Mouse (Mus musculus): ENCODE measurements around the gene Cmtm5.
A peak's percentile ranks its signal among the peaks of the same experiment; 100 is the strongest.
"Not testable (repeated sequence)": the region's sequence is repeated elsewhere in the genome, so short reads cannot be mapped to it uniquely, and the experiment has no call there.

The Cmtm5 gene

DNA sequence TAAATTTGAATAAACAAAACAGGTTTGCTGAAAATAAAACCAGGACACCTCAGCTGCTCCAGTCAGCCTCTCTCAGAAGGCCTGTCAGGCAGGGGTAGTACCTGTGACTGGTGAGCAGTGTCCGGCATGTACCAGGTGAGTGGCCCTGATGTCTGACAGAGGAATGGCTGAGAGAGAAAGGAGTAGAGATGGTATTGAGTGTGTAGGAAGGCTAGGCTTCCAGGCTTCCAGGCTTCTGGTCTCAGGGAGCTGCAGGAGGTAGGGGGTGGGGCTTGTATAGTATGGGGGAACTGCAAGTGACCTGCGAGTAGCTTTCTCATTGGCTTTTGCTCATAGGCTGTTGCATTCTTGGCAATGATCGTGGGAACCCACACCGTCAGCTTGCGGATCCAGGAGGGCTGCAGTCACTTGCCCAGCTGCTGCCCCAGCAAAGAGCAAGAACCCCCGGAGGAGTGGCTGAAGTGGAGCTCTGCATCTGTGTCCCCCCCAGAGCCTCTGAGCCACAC, 3.4 kb upstream of the Cmtm5 start, which contains the start of gene Il25:
Gene Il25 (plus strand): TSS at position 51 of the 506 bp plus-strand sequence.
- DNase-seq (ENCODE audit: low spot score): no peak

DNA sequence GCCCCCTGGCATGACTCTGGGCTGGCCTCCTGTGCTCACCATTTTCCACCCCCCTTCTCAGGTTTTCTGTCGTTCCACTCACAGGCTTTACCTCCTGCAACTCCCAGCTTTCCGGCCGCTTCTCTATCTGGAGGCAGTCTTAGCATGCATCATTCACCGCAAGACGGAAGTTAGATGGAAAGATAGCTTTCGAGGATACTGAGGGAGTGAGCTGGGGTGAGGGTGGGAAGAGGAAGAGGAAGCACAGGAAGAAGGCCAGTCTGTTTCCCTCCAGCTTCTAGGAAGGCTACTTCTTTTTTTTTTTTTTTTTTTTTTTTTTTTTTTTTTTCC, 735 bp downstream of the Cmtm5 start:
- no peak for DNase-seq (ENCODE audit: low spot score)

DNA sequence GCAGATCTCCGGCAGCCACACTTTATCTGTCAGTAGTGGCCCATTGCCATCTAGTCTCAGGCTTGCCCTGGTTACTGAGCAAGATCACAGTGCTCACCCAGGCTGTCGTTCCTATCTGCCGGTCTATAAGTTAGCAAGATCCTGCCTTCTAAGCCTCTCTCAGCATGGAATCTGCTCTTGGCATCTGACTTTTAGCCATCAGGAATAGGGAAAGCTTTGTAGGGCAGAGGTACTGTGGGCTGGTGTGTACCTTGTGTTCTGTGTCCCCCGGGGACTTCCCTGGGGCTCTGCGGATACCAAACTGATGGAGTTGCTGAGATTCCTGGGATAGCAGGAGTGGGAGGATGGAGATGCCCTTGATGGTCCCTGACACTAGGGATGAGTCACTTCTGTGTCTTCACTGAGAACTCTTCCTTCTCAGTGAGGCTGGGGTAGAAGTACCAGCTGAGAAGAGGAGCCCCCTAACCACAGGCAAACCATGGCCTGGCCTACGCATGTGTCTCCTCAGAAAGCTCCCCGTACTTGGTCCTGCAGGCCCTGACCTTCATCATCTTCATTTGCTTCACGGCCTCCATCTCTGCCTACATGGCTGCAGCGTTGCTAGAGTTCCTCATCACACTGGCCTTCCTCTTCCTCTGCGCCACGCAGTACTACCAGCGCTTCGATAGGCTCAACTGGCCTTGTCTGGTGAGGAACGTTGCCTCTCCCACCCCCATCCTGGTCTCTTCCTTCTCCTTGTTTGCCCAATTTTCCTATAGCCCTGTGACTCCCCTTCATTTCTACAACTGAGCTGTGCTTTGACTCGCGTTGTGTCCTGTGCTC, 1.5 kb downstream of the Cmtm5 start:
- DNase-seq (ENCODE audit: low spot score): no peak

DNA sequence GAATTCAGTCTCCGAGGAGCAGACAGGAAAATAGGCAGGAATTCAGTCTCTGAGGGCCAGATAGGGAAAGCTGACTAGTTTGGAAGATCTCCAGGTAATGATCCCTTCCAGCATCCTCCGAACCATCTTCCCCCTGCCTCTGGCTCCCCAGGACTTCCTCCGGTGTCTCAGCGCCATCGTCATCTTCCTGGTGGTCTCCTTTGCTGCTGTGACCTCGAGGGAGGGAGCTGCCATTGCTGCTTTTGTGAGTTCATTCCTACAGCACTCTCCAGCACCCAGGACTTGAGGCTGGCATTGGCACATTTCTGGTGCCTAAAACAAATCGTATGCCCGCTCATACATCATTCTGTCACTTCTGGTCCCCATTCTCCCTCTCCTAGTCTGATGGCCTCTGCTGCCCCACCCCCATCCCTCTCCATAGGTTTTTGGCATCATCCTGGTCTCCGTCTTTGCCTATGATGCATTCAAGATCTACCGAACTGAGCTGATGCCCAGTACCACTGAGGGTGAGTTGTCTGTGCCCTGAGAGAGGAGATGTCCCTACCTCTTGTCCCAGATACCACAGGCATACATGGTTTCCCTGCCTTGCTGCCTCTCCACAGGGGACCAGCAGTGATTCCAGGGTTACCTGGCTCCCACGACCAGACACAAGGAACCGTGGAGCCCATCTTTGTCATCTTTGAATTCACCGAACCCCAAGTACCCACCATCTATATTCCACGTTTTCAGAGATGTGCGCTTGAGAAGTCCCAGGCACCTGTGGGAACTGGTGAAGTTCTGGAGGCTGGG, 2.6 kb downstream of the Cmtm5 start:
- DNase-seq (ENCODE audit: low spot score): no peak

DNA sequence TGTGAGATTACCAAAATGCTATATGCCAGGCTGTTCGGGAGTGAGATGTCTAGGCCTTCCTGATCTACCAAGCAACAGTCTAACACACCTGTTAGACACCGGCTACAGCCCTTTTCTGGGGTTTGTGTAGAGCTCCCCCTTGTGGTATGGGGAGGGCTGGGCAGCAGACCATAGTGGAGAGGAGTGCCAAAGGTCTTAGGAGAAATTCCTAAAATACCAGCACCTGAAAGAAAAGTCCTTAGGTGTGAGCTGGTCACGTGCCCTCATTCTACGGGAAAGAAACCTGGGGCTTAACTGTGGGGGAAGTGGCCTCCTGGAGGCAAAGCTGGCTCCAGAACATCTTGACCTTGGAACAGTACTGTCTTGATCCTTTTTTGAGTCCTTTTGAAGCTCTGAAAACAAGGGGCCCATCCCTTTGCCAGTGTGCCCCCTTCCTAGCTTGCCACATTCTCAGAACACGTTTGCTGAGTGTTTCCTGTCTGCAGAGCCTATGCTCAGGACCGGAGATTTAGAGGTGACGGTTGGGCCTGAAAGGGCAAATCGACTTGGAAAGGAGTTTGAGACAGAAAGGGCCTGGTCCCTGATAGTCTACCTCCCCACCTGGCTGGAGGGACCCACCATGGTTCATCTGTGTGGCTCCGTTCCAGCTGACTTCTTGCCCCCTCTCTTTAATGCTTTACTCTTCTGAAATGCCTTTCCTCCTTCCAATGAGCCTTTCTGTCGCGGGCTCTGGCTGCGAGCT, 3.5 kb downstream of the Cmtm5 start:
- peak; percentile 70 for DNase-seq (ENCODE audit: low spot score)

DNA sequence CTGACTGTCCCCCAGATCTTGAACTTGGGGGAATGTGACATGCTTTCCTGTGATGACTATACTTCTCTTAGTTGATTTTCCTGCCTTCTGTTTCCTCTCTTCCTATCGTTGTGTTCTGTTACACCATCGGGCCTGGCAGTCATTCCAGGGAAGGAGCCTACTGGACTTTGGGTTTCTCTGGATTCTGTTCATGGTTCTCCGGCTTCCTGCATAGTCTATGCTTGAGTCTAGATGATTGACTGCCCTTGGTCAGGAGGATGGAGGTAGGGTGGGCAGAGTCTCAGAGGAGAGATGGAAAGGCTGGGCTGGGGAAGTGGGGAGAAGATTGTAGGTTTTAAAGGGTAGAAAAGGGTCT, 4.1 kb downstream of the Cmtm5 start:
- DNase-seq (ENCODE audit: low spot score): no peak

DNA sequence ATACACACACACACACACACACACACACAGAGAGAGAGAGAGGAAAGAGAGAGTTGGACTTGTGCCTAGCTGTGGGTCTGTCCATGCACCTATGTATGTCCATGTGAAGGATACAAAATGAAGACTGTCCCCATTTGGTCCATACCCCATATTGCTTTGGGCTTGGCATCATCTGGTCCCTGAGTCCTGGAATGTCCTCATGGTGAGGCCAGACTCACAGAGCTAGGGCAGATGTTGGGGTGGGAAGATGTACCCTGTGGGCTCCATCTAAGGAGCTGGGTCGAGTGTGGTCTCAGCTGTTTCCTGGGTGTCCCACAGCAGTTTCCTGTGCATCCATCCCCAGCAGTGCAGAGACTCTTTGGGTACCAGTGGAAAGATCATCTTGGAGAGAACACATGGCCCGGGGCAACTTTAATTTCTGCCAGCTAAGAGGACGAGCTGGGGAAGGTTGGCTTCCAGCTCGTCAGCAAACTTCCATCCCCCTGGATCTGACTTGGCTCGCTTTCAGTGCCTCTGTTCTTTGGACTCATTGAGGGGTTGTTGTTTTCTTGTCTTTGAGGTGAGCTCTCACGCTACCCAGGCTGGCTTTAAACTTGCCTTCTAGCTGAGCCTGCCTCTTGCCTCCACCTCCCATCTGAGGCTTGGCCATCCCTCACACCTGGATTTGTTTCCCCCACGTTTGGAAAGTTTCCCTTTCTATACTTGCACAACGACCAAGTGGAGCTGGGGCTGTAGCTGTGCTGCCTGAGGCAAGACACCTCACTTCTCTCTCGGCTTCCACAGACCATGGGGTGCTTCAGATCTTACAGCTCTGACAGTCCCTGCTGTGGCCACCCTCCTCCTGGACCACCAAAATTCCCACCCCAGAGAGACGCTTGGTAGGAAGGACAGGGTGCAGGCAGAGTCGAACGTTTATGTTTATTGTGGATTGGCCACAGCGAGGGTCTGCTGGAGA, 5.2 kb downstream of the Cmtm5 start:
- no peak for DNase-seq (ENCODE audit: low spot score)

DNA sequence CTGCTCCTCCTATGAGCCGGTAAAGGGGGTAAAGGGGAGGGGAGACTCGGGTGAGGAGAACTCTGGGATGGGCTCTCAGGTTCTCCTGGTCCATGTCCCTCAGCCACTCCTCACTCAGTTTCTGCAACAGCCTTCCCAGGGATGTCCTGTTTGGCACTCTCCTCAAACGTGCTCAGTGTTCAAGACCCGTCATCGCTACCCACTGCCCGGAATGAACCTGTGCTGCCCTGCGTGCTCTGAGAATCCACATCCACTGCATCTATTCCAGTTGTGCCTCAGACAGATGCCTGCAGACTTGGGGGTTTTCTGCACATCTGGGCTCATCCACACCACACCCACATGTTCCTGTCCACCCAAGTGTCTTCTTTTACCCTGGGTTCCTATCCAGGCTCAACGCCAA, 6.4 kb downstream of the Cmtm5 start:
- DNase-seq (ENCODE audit: low spot score): no peak

DNA sequence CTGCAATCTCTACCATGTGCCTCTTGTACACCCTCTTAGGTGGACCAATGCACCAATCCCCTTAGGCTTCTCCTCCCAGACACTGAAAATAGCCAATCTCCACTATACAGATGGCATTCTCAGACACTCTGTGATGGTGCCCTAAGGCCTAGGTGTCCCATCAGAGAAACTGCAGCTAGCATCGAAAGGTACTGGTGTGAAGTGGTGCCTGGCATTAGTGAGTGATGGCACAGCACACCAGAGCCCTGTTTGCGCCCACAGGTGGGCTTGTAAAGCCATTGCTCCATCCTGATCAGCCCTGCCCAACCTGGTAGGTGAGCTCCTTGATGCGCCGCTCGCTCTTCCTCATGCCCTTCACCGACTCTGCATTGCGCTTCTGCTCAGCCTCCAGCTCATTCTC, 7.9 kb downstream of the Cmtm5 start:
- DNase-seq (ENCODE audit: low spot score): no peak

DNA sequence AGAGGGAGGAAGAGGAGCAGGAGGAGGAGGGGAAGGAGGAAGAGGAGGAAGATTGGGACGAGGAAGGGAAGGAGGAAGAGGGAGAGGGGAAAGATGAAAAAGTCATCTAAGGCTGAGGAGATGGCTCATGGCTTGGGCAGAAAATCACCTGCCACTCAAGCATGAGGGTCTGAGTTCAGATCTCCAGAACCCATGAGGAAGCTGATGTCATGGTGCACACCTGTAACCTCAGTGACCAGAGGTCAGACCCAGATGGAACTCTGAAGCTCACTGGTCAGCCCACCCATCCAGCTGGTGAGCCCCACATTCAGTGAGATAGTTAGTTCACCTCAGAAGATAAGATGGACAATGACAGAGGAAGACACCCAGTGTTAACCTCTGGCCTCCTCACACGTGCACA, 8.9 kb downstream of the Cmtm5 start:
- DNase-seq (ENCODE audit: low spot score): no peak

DNA sequence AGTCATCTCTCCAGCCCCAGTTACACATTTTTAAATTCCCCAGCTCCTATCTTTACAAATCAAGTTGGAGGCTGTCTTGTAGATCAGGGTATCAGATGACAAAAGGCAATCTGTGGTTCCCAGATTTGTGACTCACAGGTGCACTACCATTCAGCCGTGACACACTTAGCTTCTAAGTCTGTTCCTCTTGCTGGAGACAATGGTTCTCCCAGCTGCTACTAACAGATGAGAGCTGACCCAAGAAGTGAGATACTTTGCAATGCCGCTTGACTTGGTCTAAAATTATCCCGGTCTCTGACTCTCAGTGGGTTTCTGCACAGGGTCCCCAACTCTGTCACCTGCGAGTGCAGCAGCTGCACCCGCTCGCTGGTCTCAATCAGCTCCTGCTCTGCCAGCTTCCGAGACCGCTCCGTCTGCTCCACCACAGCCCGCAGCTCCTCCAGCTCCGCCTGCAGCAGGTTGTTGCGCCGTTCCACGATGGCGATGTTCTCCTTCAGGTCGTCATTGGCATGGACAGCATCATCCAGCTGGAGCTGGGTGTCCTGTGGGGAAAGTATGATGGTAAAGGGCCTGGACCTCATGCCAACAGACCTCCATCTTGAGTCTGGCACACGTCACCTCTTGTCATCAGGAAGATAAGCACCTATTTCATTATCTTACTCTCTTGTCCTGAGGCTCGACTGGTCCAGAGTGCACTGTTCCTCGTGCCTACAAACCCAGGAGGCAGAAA, 10.1 kb downstream of the Cmtm5 start:
- DNase-seq (ENCODE audit: low spot score): no peak

DNA sequence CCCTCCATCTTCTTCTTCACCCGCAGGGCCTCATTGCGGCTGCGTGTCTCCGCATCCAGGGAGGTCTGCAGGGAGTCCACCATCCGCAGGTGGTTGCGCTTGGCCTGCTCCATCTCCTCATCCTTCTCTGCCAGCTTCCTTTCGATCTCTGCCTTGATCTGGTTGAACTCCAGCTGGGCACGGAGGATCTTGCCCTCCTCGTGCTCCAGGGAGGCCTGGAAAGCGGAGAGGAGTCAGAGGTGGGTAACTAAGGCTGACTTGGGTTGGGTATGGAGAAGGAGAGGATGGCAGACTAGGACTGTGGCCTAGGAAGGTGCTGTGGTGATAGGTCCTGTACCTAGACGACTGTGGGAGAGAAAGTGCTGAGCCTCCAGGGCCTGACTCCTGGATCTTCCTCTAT, 10.9 kb downstream of the Cmtm5 start:
- not testable (repeated sequence) for DNase-seq (ENCODE audit: low spot score)

DNA sequence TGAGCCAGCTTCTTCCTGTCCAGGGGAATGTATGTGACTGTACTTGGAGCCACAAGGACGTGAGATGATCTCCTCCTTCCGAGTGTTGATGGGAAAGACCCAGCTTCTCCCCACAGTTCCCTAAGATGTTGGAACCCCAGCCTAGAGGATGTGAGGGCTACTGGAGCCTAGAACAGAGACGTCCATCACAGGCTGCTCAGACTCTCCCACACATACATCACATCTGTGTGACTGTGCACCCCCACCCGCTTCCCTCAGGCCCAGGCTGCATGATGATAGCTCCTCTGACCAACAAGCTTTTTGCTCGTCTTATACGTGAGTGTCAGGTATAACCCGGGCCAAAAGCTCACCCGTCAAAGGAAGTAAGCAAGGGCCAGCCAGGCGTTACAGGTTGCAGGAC, 12.7 kb downstream of the Cmtm5 start:
- DNase-seq (ENCODE audit: low spot score): no peak

DNA sequence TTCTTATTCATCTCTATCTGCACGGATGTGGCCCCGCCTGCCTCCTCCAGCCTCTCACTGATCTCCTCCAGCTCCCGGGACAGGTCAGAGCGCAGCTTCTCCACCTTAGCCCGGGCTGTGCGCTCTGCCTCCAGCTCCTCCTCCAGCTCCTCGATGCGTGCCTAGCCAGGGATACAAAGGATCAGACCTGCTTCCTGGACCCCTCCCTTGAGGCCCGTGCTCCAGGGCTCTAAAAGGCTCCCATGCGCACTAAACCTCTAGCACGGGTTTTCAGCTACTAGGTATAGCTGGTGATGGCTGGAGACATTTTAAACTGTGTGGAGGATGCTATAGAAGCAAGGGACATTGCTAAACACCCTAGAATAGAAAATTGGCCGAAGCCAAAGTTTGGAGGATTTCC, 14.4 kb downstream of the Cmtm5 start:
- no peak for DNase-seq (ENCODE audit: low spot score)

DNA sequence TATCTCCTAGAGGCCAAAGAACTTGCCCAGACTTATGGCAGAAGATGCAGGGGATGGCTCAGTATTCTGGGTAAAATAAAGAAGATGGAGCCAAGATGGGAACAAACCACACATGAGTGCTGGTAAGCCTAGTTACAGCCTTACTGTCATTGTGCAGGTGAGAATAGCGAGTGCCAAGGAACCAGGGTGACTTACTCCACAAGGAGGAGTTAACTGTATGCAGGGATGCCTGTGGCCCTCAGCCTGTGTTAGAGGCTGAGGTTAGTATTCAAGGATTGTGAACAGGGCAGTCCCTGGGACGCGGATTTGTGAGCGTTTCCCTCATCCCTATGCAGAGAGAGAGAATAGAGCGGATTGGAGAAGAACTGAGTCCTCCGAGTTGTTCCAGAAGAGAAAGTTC, 15.5 kb downstream of the Cmtm5 start:
- DNase-seq (ENCODE audit: low spot score): no peak

DNA sequence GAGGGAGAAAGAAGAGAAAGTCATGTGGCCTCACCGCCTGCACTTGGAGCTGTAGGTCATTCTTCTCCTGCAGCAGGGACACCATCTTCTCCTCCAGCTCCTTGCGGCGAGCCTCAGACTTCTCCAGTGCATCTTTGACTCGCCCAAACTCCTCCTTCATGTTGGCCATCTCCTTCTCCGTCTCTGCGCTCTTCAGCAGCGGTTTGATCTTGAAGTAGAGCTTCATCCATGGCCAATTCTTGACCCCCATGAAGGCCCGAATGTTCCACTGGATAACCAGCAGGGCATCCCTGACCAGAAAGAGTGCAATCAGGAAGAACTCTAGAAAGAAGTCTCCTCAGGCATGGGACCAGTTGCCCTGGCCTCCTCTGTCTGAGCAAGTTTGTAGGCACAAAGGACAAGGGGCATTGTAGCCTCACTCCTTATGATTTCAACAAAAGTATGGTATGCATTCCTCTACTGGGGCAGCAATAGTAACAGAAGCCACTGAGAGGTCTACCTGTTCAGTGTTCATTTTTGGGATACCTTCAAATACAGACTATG, 17.7 kb downstream of the Cmtm5 start:
- DNase-seq (ENCODE audit: low spot score): no peak

DNA sequence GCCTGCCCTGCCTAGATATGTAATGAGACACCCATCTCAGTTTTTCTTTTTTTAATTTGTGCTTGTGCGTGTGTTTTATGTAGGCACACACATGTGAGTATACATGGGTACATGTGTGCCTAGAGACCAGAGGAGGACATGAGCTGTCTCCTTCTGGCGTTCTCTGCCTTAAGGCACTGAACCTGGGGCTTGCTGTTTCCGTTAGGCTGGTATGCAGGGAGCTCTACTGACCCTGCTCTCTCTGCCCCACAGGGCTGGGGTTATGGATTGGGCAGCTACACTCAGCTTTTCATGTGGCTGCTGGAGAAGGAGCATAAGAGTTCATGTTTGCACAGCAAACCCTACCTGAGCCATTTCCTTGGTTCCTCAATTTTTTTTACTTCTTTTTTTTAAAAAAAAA, 18.4 kb downstream of the Cmtm5 start:
- no peak for DNase-seq (ENCODE audit: low spot score)

DNA sequence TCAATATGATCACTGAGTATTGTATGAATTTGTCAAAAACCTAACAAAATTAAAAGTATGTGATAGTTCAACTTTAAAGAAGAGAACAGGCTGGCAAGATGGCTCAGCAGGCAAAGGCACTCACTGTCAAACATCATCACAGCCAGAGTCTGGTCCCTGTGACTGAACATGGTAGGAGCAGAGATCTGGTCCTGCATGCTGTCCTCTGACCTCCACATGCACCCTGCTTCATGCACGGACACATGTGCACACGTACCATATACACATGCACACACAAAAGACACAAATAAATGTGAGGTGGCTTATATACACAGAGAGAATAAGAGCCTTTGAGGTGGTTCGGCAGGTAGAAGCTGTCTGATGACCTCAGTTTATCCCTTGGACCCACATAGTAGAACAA, 19.4 kb downstream of the Cmtm5 start:
- no peak for DNase-seq (ENCODE audit: low spot score)

DNA sequence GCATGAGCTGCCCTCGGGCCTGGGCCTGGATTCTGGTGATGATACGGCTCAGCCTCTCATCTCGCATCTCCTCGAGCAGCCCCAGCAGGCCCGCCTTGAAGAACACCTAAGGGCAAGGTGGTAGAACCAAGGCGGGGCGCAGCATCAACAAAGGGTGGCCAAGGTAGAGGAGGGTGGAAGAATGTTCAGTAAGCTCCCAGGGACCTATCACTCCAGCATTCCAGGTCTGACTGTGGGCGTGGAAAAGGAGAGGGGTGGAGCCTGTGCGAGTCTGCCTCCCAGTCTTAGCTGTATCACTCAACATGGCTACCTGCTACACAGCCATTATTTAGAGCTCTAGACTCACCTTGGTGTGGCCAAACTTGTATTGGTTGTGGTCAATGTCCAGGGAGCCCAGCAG, 20.5 kb downstream of the Cmtm5 start:
- no peak for DNase-seq (ENCODE audit: low spot score)

DNA sequence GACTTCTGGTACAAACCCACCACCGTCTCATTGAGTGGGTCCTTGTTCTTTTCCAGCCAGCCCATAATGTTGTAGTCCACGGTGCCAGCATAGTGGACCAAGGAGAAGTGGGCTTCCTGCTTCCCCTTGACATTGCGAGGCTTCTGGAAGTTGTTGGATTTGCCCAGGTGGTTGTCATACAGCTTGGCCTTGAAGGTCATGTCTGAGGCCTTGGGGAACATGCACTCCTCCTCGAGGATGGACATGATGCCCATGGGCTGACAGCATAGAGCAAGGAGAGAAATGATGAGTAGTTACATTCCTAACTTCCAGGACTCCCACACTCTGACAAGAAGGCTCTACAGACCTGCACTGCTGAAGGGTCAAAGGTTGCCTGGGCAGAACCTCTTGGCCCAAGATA, 22.4 kb downstream of the Cmtm5 start:
- no peak for DNase-seq (ENCODE audit: low spot score)

DNA sequence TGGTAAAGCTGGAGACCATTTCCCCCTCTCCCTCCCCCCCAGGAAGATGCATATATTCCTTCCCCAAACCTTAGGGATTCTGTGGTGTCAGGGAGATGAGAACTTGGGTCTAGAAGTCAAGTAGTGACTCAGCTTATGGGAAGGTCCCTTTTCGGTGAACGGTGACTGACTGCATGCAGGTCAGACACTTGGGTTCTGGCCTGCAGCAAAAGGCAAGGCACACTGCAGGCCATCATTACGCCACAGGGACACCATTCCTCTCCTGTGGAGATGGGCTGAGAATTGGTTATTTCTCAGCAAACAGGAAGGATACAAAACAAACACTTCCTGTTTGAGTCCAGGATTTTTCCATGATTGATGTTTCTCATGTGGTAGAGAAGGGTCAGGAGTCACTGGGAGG, 23.1 kb downstream of the Cmtm5 start:
- DNase-seq (ENCODE audit: low spot score): no peak

All from layer of hippocampus, adult 11-12 months (tissue).